Mouse (Mus musculus): ENCODE measurements around the gene Gm11060. TPM values are rescaled to one million over a fixed set of nuclear protein-coding genes. Genes with fewer than 3 reads are reported as not detected.

Gene Gm11060
- polyA plus RNA-seq, 1 experiment from 2014 or later: not detected

Other genes with a start within 250 kb of the Gm11060 start
- 0.58 and 0.78 TPM in 2 replicates for gene Prrg4, start 242.1 kb upstream of the Gm11060 start, polyA plus RNA-seq (2015; fragmentation: Nextera tagmentation; extraction: Ambion mirVana)
- gene Ccdc73, start 224.2 kb upstream of the Gm11060 start, polyA plus RNA-seq (2015; fragmentation: Nextera tagmentation; extraction: Ambion mirVana): 4.4 and 6.5 TPM in 2 replicates
- gene Eif3m, start 74.9 kb upstream of the Gm11060 start, polyA plus RNA-seq (2015; fragmentation: Nextera tagmentation; extraction: Ambion mirVana): 150 and 154 TPM in 2 replicates
- gene Wt1, start 34.5 kb downstream of the Gm11060 start, polyA plus RNA-seq (2015; fragmentation: Nextera tagmentation; extraction: Ambion mirVana): 0.13 and 0.22 TPM in 2 replicates
- not detected in 2 replicates for gene Them7, start 132.3 kb downstream of the Gm11060 start, polyA plus RNA-seq (2015; fragmentation: Nextera tagmentation; extraction: Ambion mirVana)